Mouse (Mus musculus) testis, adult 2 months (tissue): Measurements from ENCODE around the gene Zdhhc17. TPM values are rescaled to one million over a fixed set of nuclear protein-coding genes. Genes with fewer than 3 reads are reported as not detected.

ENCODE experiments used
- H3K27ac ChIP-seq: fragments of 200-500 bp; 2 replicates; pipeline ENCODE4 v1.5.1; 2012; ENCODE audit warnings: low read depth, low read length; ENCODE audit not compliant: control insufficient read depth, insufficient read depth
- H3K27me3 ChIP-seq: fragments of 200-500 bp; 2 replicates; pipeline ENCODE4 v1.6.1; 2012; ENCODE audit warnings: mild to moderate bottlenecking, low read length, moderate library complexity; ENCODE audit not compliant: control insufficient read depth, insufficient read depth
- H3K36me3 ChIP-seq: fragments of 200-500 bp; 2 replicates; pipeline ENCODE4 v1.6.1; 2012; ENCODE audit warnings: mild to moderate bottlenecking, low read length; ENCODE audit not compliant: control insufficient read depth, insufficient read depth
- H3K4me1 ChIP-seq: fragments of 200-500 bp; 2 replicates; pipeline ENCODE4 v1.6.1; 2012; ENCODE audit warnings: low read length; ENCODE audit not compliant: control insufficient read depth, insufficient read depth
- H3K4me3 ChIP-seq: fragments of 200-500 bp; 2 replicates; pipeline ENCODE4 v1.5.1; 2012; ENCODE audit warnings: low read depth, mild to moderate bottlenecking, low read length, moderate library complexity, mixed read lengths; ENCODE audit not compliant: control insufficient read depth
- CTCF ChIP-seq: fragments of 200-500 bp; IDR thresholded peaks from 2 replicates; pipeline ENCODE4 v1.5.1; 2012; ENCODE audit warnings: low read depth, mild to moderate bottlenecking, inconsistent platforms, low read length, moderate library complexity; ENCODE audit not compliant: control insufficient read depth, insufficient read depth, insufficient replicate concordance
- POLR2A ChIP-seq: fragments of 200-500 bp; IDR thresholded peaks from 2 replicates; pipeline ENCODE4 v1.6.1; 2012; ENCODE audit warnings: low read depth, mild to moderate bottlenecking, inconsistent platforms, low read length, moderate library complexity; ENCODE audit not compliant: control insufficient read depth
- polyA plus RNA-seq: library from polyadenylated mRNA; depleted of rRNA; stranded (reverse); fragments of >200 nt; gene quantifications from 2 replicates; pipeline ENCODE4 v1.2.3, GENCODE M21; 2012

Gene Zdhhc17
- polyA plus RNA-seq, 1 experiment: 10.4 TPM

GRCm38 (mm10) chr10:110940740-110941398 is 69.1 kb downstream of the Zdhhc17 start:
- TF ChIP-seq CTCF (no peak), POLR2A (no peak)
- H3K27me3 ChIP-seq: no peaks in the 10 kb centered on the region
- no peaks in the 10 kb centered on the region for H3K4me1 ChIP-seq
- peaks cover 5% of the 10 kb centered on the region for H3K36me3 ChIP-seq
- no peak overlapping the region for H3K27ac ChIP-seq
- H3K4me3 ChIP-seq: no peak overlapping the region

- no peak overlapping the region for H3K27ac ChIP-seq
These were observed 70.2 kb downstream of the Zdhhc17 start for GRCm38 (mm10) chr10:110939717-110940116.

GRCm38 (mm10) chr10:110938841-110939549 is 70.9 kb downstream of the Zdhhc17 start:
- Histone ChIP-seq H3K27ac (no peak overlapping the region), H3K36me3 (peaks cover 3% of the 10 kb centered on the region), H3K4me1 (no peaks in the 10 kb centered on the region), H3K4me3 (no peak overlapping the region), H3K27me3 (no peaks in the 10 kb centered on the region)
- TF ChIP-seq CTCF (no peak), POLR2A (no peak)

More at GRCm38 (mm10) chr10:110939717-110940116, 70.2 kb downstream of the Zdhhc17 start:
- Histone ChIP-seq H3K36me3 (peaks cover 5% of the 10 kb centered on the region), H3K4me3 (no peak overlapping the region), H3K4me1 (no peaks in the 10 kb centered on the region), H3K27me3 (no peaks in the 10 kb centered on the region)
- TF ChIP-seq POLR2A (no peak), CTCF (no peak)

- Histone ChIP-seq H3K27ac (no peak overlapping the region), H3K4me1 (no peaks in the 10 kb centered on the region), H3K27me3 (no peaks in the 10 kb centered on the region), H3K36me3 (peaks cover 3% of the 10 kb centered on the region), H3K4me3 (no peak overlapping the region)
- no peak for TF ChIP-seq POLR2A
- no peak for TF ChIP-seq CTCF
These were observed 71.6 kb downstream of the Zdhhc17 start for GRCm38 (mm10) chr10:110938361-110938760.

- no peak overlapping the region for H3K4me3 ChIP-seq
- H3K4me1 ChIP-seq: peaks cover 14% of the 10 kb centered on the region
- TF ChIP-seq POLR2A (no peak), CTCF (no peak)
- no peak overlapping the region for H3K27ac ChIP-seq
- H3K27me3 ChIP-seq: no peaks in the 10 kb centered on the region
- no peaks in the 10 kb centered on the region for H3K36me3 ChIP-seq
These were observed 74.3 kb downstream of the Zdhhc17 start for GRCm38 (mm10) chr10:110935669-110936068.

GRCm38 (mm10) chr10:110935081-110935480 is 74.9 kb downstream of the Zdhhc17 start:
- Histone ChIP-seq H3K36me3 (no peaks in the 10 kb centered on the region), H3K4me3 (no peak overlapping the region)

GRCm38 (mm10) chr10:110933584-110933983 is 76.4 kb downstream of the Zdhhc17 start:
- Histone ChIP-seq H3K4me1 (peaks cover 14% of the 10 kb centered on the region), H3K27me3 (no peaks in the 10 kb centered on the region), H3K4me3 (no peak overlapping the region), H3K27ac (no peak overlapping the region), H3K36me3 (no peaks in the 10 kb centered on the region)
- TF ChIP-seq CTCF (no peak), POLR2A (no peak)

More at GRCm38 (mm10) chr10:110935081-110935480, 74.9 kb downstream of the Zdhhc17 start:
- TF ChIP-seq POLR2A (no peak), CTCF (no peak)
- H3K27me3 ChIP-seq: no peaks in the 10 kb centered on the region
- H3K4me1 ChIP-seq: peaks cover 14% of the 10 kb centered on the region
- H3K27ac ChIP-seq: no peak overlapping the region
